Mouse (Mus musculus): ENCODE results near the gene D5Ertd579e. TPM values are rescaled to one million over a fixed set of nuclear protein-coding genes. Genes with fewer than 3 reads are reported as not detected.

The D5Ertd579e gene
- polyA plus RNA-seq, 1 experiment = 27.9 TPM

DNA sequence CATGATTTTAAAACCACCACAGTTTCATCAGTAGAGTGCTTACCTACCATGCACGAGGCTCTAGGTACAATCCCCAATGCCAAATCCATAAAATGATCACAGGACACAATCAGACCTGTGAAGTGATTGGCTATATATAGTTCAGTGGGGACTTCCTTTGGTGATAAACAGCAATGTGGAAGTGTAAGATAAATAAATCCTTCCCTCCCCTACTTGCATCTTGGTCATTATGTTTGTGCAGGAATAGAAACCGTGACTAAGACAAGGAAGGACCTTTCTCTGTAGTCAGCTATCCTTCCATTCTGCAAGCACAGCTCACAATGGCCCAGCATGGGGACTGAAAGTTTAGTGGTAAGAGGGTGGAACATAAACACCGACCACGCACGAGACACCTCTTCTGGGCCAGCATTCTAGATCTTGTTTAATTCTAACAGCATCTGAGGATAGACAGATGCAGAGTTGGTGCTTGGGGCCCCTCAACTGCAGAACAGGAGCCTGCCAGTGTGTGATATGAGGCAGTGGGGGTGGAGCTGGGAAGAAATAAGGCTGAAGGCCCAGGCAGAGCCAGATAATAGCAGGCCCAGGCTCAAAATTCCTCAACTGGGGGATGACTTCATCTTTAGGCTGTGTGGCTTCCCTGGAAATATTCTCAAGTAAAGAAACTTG lies 25.0 kb upstream of the D5Ertd579e start:
- no peak for DNase-seq (ENCODE audit: low spot score)

DNA sequence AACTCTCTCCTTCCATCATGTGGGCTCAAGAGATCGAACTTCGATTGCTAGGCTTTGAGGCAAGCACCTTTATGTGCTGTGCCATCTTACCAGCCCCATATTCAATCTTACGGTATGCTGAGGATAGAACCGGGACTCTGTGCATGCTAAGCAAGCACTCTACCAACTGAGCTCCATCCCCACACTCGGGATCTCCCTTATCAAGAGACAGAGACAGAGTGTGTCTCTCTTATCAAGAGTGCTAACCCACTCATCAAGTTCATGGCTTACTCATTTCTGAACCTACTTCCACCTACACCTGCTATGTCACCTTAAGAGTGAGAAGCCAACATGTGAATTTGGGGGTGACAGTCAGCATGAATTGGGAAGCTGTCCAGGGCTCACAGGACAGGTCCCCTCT lies 24.4 kb upstream of the D5Ertd579e start:
- DNase-seq (ENCODE audit: low spot score) = no peak

DNA sequence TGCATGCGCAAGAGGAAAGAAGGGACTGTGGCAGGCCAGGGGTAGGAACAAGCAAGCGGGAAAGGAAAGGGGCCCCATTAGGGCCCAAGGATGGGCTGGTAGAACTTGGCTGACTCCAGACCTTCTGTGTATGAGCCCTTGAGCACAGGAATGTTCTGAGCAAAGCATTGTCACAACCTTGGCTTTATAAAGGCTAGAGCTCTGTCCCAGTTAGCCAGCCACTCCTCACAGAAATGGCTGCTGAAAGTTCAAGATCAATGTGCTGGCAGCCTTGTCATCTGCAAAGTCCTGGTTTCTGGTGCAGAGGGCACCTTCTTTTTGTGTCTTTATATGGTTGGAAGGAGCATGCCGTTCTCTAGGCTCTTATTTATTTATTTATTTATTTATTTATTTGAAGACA lies 23.8 kb upstream of the D5Ertd579e start:
- DNase-seq (ENCODE audit: low spot score) = no peak

DNA sequence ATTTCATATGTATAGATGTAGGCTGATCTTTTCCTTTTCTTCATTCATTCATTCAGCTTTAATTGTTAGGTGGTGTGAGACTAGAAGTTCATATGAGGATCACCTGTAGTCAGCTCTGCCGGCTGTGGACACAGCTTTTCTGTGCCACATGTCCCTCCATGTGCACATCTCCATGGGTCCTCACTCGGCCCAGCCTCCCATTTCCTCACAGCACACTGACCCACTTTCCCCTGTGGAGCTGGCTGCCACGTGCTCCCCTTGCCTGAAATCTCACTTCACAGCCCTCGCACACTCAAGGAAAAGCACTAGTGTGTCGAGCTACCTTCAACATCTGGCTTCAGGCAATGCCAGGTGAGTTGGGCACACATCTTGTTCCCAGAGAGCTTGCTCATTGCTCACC lies 23.3 kb upstream of the D5Ertd579e start:
- DNase-seq (ENCODE audit: low spot score) = no peak

DNA sequence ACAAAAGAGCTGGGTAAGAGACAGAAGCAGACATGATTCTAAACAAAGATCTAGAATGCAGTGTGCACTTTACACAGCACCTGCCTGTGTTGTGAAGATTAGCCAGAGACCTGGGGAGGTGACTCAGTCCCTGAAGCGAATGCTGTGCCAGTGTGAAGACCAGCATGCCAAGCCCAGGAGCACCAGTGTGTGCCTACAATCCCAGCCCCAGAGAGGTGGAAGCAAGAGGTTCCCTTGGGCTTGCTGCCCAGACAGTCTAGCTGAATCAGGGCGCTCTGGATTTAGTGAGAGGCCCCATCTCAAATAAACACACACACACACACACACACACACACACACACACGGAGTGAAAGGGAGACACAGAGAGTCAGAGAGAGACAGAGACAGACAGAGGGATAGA lies 22.1 kb upstream of the D5Ertd579e start:
- no peak for DNase-seq (ENCODE audit: low spot score)

DNA sequence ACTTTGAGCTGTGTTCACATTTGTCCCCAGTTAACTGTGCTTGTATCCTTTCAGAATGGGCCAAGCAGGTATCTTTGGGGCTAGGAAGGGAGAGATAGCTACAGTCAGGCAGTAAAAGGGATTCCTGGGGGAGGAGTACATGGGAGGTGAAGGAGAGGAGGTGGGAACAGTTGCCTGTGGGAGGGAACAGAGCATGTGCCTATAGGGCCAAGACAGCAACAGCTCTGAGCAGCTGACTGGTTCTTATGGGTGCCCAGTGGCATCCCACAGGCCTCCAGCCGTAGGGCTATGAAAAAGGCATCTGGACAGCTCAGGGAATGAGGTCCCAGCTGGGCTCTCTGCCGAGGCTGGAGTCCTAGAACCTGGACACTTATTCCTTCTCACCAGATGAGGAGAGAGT lies 21.0 kb upstream of the D5Ertd579e start:
- no peak for DNase-seq (ENCODE audit: low spot score)

DNA sequence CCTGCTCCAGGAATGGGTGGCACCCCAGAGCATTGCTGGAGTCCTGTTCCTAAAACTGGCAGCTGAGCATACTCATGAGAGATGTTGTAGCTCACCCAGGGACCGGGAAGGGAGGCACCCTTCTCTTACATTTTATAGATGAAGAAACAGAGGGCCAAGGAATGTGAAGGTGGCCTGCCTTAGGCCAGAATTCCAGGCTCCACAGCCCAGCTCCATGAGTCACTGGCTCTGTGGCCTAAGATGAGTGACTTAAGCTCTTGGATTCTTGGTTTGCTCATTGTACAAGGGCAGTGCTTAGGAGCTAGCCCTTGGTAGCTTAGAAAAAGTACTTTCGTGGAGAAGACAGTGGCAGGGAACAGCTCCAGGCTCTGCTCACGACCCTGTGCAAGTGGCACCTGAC lies 19.0 kb upstream of the D5Ertd579e start:
- no peak for DNase-seq (ENCODE audit: low spot score)

DNA sequence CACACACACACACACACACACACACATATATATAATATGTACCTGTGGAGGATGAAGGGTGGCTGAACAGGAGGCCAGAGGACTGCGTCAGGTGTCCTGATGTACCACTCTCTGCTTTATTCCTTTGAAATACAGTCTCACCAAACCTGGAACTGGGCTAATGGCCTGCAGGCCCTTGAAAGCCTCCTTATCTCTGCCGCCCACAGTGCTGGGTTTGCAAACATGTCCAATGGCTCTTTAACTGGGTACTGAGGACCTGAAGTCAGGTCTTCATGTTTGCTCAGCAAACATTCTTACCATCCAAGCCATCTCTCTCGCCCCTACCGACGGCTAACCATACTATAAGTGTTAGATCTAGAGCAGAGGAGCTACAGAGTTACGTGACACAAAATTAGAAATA lies 17.9 kb upstream of the D5Ertd579e start:
- DNase-seq (ENCODE audit: low spot score) = no peak

DNA sequence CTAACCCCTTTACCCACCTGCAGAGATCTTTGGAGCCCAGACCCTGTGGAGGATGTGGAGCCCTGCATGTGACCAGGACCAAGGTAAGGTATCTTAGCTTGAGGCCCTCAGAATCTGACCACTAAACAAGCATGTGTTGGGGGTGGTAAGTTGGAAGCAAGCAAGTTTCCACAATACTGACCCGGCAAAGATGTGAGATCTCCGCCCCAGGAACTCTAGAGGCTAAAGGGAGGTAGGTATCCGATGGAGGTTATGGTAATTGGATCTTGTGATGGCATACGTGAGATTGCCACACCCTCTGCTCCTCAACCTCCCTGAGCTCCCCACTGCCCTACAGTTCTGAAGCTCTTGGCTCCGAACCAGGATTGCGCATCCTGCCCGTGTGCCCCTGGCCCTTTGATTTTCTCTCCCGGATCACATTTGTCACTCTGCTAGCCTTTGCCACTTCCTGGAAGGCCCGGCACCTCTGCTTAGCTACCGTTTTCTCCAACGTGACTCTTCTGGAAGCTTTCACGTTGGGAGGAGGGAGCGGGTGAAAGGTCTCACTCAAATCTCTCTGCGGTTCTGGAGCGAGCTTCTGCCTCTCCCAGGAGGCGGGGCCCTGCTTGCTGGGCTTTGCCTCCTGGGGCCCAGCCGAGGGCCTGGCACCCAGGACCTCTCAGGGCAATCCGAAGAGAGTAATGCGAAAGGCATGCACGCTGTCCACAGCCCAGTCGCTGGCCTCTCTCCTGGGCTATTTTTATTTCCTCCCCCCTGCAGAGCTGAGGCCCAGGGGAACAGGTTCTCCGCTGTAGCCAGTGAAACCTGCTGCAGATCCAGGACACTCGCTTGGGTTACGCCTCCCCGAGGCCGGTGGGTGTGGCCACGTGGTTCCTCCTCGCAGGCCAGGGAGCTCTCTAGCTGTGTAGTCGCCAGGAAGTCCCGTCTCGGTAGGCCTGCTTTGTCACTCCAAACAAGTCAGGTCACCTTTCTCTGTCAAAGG lies 17.0 kb upstream of the D5Ertd579e start:
- peak; percentile 77 for DNase-seq (ENCODE audit: low spot score)

DNA sequence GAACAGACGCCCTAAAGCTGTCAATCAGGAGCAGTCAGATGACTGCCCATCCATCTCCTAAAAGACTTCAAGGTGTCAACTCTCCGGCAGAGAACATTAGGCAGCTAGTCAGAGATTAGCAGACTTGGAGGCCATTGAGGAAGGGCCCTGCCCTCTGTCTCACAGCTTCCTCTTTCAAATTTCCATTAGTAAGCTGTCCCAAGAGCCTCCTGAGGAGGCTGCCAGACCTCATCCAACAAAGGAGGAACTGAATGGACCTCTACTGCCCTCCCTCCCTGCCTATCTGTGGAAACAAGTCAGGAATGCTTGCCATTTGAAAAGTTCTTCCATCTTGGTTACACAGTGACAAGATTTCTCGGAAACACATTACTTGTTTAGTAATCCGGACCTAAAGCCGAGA lies 16.0 kb upstream of the D5Ertd579e start:
- no peak for DNase-seq (ENCODE audit: low spot score)

DNA sequence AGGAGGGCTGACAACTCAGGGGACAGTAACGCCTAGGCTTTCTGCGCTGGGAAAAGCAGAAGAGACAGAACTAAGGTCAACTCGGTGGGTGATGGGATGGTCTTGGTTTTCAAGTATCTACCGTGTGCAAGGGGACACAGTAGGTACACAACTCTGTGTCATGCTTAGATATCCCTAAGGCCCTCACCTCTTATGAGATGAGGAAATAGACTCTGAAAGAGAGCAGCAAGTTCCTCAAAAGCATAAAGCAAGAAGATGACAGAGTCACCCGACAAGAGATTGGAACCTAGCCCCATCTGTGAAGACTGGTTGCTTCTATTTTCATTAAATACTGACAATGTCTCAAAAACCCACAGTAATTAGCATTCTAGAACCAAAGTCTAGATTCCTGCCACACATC lies 10.0 kb upstream of the D5Ertd579e start:
- no peak for DNase-seq (ENCODE audit: low spot score)

DNA sequence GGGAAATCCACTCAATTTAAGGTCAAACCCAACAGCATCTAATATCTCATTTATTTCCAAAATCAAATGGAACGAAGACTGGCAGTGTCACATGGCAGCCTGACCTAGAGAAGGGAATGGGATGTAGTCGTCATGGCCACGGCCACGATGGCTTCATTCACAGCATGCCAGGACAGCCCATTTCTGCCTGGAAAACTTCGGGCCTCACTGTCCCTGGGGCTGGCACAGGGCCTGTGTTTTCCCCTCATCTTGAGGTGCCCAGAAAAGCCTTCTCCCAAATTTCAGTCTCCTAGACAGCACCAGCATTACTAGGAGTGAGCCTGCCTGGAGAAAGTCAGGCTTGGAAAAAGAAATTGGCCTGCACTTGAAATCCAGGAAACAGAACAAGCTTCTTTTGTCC lies 9.6 kb upstream of the D5Ertd579e start:
- no peak for DNase-seq (ENCODE audit: low spot score)

DNA sequence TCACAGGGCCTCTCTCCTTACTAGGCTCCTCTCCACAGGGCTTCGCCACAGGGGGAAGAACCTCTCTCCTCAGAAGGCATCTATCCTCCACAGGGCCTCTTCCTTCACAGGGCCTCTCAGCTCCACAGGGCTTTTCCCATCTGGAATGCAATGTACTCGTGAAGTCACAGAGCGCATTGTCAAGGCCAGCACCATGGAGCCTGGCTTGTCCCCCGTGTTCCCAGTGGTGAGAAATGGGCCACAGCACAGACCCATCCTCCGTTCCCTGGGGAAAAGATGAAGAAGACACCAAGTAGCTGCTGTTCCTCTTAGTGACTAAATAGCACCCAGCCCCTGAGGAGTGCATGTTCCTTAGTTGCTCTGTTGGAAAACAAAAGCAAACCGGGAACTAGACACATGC lies 8.9 kb upstream of the D5Ertd579e start:
- DNase-seq (ENCODE audit: low spot score) = no peak

DNA sequence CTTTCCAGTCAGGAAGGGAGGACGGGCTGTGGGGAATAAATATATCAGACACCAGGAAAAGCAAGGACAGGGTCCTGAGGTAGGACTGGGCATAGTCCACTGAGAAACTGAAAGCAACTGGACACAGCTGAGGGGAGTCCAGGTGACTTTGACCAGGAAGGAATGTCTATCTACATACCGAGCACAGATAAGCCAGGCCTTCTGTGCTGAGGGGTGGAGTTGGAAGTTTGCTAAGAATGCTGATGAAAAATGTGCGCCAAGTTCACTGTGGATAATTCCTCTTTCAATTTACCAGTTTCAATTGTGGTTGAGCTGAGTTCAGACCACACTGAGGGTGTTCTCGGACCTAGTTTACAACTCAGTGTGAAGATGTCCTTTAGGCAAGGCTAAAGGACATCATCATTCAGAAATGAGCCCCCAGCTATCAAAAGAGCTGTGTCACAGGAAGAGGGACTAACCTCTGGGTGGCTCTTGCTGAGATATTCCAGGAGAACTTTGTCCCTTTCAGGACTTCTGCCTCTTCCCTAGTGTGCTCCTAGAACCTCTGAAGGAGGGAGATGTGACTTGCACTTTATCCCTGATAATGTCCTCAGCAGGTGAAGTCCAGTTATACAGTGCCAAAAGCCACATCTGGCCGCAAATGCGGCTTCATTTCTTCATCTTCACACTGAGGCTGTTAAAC lies 5.3 kb upstream of the D5Ertd579e start:
- no peak for DNase-seq (ENCODE audit: low spot score)

DNA sequence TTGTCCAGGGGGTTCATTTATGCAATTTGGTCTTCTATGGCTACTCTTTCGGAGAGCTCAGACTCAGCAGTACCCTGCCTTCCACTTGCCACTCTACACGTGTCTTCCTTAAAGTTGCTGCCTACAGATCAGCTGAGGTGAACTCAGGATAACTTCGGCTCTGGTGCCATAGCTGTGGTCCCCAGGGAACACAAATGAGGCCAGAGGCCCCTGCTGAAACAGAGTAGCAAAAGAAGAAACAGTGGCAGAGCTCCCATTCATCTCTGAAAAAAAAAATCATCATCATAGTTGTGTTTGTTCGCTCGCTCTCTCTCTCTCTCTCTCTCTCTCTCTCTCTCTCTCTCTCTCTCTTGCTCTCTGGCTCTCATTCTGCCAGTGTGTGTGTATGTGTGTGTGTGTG lies 2.9 kb upstream of the D5Ertd579e start:
- no peak for DNase-seq (ENCODE audit: low spot score)

DNA sequence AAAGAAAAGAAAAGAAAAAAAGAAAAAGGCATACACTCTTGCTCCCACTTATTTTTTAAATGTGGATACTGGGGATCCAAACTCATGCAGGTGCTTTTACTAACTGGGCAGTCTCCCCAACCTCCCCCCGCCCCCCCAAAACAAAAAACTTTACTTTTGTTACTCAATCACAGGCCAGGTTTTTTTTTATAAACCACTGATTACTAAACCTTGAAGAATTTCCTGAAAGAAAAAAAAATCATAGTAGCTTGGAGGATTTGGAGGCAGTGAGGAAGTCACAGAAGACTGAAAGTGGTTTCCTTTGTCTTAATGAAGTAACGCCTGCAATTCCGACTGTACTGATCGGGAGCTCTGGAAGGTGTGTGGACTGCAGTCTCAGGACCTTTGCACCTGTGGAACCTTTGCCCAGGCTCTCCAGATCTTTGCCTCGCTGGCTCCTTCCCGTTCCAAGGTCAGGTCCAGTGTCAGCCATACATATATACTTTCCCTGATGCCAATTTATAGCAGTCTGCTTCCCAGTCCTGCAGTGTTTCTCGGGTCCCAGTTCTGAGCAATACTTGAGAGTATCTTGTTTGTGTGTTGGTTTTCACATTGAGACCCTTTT lies 2.3 kb upstream of the D5Ertd579e start:
- no peak for DNase-seq (ENCODE audit: low spot score)

DNA sequence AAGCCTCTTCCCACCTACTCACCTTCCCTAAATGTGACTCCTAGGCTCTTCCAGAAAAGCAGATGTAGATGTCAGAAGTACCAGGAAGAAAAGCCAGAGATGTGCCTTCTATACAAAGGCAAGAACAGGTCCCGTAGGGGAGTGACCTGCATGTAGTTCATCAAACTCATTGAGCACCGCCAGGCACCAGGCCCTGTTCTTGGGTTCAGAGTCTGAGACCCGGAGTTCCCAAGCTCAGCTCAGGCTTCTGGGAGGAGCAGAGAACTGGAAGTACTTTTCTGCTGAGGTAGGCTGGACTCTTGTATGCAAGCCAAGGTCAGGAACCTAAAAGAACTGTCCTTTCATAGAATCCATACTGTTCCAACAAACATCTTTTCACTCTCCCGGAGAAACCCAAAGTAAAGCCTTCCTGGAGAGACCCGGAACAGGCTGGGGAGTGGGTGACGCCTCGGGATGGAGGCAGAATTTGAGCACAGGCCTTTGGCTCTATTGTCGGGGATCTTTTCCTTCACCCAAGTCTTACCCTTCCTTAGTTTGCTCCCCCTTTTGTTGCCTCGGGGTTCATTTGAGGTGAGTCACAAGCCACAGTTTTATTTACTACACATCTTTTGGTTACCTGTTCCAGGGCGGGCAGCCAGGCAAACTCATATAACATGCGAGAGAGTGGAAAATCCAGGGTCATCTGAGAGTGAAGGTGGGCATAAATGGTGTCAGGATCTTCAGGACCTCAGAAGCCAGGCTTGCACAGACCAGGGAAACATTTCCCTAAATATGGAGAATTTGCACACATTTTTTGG lies 878 bp upstream of the D5Ertd579e start:
- DNase-seq (ENCODE audit: low spot score) = no peak

DNA sequence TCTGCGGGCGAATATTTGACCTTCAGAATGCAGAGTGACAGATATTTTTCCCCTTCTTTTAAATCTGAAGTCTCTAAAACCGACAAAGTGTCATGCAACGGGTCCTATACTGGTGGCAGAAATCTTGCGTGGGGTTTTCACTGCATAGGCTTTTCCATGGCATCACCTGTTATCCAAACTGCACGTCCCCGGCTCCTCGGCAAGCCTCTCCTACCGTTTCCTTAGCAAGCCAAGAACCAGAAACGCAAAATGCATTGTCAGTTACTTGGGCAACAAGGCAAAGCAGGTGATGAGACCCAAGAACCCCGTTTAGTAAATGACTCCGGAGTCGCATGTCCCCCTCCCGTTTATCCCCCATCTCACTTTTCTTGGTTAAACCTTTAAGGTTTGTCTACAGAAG lies 819 bp downstream of the D5Ertd579e start:
- DNase-seq (ENCODE audit: low spot score) = no peak

DNA sequence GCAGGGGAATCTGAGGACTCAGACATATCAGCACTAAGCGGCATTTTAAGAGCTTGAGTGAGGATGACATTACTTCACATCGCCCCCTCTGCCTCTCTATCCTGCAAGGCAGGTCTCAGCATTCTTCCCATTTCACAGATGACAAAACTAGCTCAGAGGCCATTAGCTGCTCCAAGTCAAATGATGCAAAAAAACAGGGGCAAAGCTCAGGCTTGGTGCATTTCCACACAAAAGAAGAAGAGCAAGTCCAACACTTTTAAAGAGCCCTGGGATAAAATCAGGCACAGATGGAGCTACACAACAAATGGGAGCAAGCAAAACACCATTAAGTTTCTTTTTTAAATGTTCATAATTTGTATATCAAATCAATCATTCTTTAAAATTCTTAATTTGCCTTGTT lies 2.2 kb downstream of the D5Ertd579e start:
- no peak for DNase-seq (ENCODE audit: low spot score)

DNA sequence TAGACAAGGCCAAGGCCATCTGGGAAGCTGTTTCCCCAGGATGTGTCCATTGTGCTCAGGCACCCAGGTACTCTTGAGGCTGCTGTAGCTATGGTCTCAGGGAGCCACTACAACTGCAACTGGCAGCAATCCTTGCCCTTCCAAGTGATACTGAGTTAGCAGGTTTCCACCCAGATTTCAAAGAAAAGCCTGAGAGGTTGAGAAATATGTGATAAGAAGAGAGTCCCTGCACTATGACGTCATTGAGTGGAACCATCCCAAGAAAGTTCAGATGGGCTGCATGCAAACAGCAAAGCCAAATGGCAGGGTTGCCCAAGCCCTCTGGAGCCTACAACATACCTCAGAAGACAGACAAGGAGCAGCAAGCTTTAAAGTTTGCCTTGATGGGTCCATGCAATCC lies 4.4 kb downstream of the D5Ertd579e start:
- no peak for DNase-seq (ENCODE audit: low spot score)

DNA sequence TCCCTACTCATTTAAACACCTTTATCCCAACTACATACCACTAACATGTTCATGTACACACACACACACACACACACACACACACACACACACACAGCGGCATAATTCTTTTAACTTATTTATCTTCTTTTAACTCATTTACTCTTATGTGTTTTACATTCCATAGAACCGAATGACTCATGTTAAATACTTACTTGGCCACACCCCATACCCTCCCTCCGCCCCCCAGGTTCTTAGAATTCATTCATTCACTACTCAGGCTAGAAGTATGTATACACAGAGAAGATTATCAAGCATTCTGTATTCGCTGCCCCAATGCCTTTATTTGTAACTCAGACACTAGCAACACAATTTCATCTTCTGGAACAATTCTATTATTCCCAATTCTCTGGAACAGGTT lies 10.7 kb downstream of the D5Ertd579e start:
- DNase-seq (ENCODE audit: low spot score) = no peak
